Mouse (Mus musculus): Measurements from ENCODE around the gene Gnai1. TPM values are rescaled to one million over a fixed set of nuclear protein-coding genes. Genes with fewer than 3 reads are reported as not detected.

The Gnai1 gene
- 19.9 TPM for polyA plus RNA-seq (2014; fragmentation: Illumina TruSeq; extraction: RNeasy Lipid Tissue Mini Kit (QIAGEN cat#74804); ENCODE audit: low read depth, low replicate concordance)

GRCm38 (mm10) chr5:18360281-18360819 lies at the start of gene Gnai1:
Gene Gnai1, minus strand, starts transcription at chr5:18360355.

All from testis, adult 10 weeks (tissue).